Mouse (Mus musculus): ENCODE data around the gene Celf1.

DNA sequence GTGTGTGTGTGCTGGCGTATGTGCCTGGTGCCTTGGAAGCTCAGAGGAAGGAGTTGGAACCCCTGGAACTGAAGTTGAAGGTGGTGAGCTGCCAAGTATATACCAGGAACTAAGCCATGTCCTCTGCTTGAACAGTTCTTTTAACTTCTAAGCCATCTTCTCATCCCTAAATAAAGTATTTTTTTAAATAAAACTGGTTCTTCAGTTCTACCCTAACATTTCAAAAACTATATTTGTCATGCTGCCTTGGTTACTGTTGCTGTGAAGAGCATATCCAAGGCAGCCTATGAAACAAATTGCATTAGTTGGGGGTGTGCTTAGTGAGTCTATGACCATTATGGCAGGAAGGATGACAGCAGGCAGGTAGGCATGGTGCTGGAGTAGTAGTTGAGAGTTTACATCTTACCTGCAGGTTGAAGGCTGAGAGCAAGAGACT, 84.9 kb downstream of the Celf1 start:
- TF ChIP-seq CTCF (IDR thresholded peaks at IDR 0.05; ENCODE audit: low read depth) (no peak), EP300 (IDR thresholded peaks at IDR 0.05; ENCODE audit: low read depth) (no peak)
